Mouse (Mus musculus): ENCODE results near the gene Morc2a. TPM values are rescaled to one million over a fixed set of nuclear protein-coding genes. Genes with fewer than 3 reads are reported as not detected.

Morc2a gene
- polyA plus RNA-seq, 1 experiment: 28.2 TPM

DNA sequence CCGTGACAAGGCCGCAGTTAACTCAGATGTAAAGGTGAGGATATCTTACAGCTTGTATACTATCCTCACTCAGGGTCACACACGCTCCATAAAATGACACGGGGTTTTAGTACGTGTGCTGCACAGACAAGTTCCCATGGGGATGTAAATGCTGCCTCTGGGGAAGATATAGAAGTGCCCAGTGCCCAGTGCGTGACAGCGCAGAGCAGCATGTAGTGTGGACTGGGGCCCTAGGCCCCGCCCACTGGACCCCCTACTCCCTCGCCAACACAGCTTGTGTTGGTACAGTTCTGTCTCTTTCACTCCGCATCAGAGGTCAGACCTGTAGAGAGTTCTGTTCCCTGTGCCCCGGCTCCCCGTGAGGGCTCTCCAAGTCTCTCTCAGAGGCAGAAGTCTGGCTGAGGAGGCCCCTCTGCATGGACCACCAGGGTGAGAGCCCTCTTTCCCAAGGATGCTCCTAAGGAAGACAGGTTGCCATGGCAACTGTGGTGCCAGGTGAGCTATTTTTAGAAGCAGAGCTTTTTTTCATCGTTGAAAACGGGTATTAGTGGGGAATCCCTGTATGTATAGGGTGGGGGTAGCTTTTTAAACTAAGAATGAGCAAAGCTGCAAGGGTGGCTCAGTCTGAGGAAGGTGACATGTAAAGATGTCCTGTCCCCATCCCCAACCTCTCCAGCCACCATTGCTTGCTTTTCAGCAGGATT is 85.1 kb downstream of the Morc2a start:
- TF ChIP-seq CEBPB (IDR thresholded peaks at IDR 0.05; ENCODE audit: insufficient read depth, poor library complexity, severe bottlenecking) (no peak), TCF12 (IDR thresholded peaks at IDR 0.05; ENCODE audit: insufficient read depth, poor library complexity, severe bottlenecking) (no peak), MYOG (IDR thresholded peaks at IDR 0.05; ENCODE audit: control insufficient read depth in 1 of 3, insufficient read depth in 1 of 3, insufficient read length in 2 of 3, low read depth in 2 of 3) (no peak), REST (IDR thresholded peaks at IDR 0.05; ENCODE audit: insufficient read depth, insufficient read length) (no peak), SRF (IDR thresholded peaks at IDR 0.05; ENCODE audit: control insufficient read depth, insufficient read length, low read depth) (no peak), POLR2AphosphoS2 (IDR thresholded peaks at IDR 0.05; ENCODE audit: insufficient read length, low read depth) (no peak), USF1 (IDR thresholded peaks at IDR 0.05; ENCODE audit: low read depth) (no peak), MYOD1 (IDR thresholded peaks at IDR 0.05; ENCODE audit: control insufficient read depth in 1 of 3, insufficient read length in 2 of 3, low read depth in 2 of 3) (no peak), TCF3 (IDR thresholded peaks at IDR 0.05; ENCODE audit: insufficient read length, low read depth) (no peak), POLR2A (IDR thresholded peaks at IDR 0.05; ENCODE audit: insufficient read length, low read depth) (no peak), E2F4 (IDR thresholded peaks at IDR 0.05; ENCODE audit: insufficient read depth) (no peak), MAX (IDR thresholded peaks at IDR 0.05; ENCODE audit: low read depth) (no peak)
- Histone ChIP-seq H3K4me3 (no peak overlapping the region), H3K79me2 (ENCODE audit: control insufficient read depth, insufficient read depth) (no peaks in the 10 kb centered on the region), H3K4me2 (ENCODE audit: low read depth) (no peak overlapping the region), H3ac (ENCODE audit: control insufficient read depth, insufficient read length) (no peak overlapping the region), H3K36me3 (ENCODE audit: control insufficient read depth, insufficient read depth) (no peaks in the 10 kb centered on the region), H3K27me3 (ENCODE audit: control insufficient read depth, insufficient read depth, insufficient read length) (no peaks in the 10 kb centered on the region)

DNA sequence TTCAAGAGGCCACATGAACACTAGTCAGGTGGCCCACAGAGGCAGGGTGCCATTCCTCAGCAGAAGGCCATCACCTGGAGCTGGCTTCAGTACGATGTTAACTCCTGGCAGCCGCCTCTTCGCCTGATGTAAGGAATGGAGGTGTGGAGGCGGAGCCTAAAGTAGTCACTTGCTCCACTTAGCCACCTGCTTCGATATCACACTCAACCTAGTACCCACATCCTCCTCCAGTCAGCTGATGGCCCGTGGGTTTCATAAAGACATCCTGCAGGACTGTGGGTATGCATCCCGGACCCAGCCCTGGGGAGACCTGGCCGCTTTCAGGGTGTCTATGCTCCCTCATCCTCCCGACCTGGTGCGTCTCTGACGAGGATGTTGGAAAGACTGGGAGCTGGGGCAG is 86.7 kb downstream of the Morc2a start:
- no peak overlapping the region for H3K4me2 ChIP-seq (ENCODE audit: low read depth)
- no peak overlapping the region for H3ac ChIP-seq (ENCODE audit: control insufficient read depth, insufficient read length)
- H3K36me3 ChIP-seq (ENCODE audit: control insufficient read depth, insufficient read depth): no peaks in the 10 kb centered on the region
- H3K27me3 ChIP-seq (ENCODE audit: control insufficient read depth, insufficient read depth, insufficient read length): no peaks in the 10 kb centered on the region
- no peak overlapping the region for H3K4me3 ChIP-seq
- H3K79me2 ChIP-seq (ENCODE audit: control insufficient read depth, insufficient read depth): no peaks in the 10 kb centered on the region
- TF ChIP-seq MYOG (IDR thresholded peaks at IDR 0.05; ENCODE audit: control insufficient read depth in 1 of 3, insufficient read depth in 1 of 3, insufficient read length in 2 of 3, low read depth in 2 of 3) (no peak), TCF3 (IDR thresholded peaks at IDR 0.05; ENCODE audit: insufficient read length, low read depth) (no peak), SRF (IDR thresholded peaks at IDR 0.05; ENCODE audit: control insufficient read depth, insufficient read length, low read depth) (no peak), MYOD1 (IDR thresholded peaks at IDR 0.05; ENCODE audit: control insufficient read depth in 1 of 3, insufficient read length in 2 of 3, low read depth in 2 of 3) (no peak), TCF12 (IDR thresholded peaks at IDR 0.05; ENCODE audit: insufficient read depth, poor library complexity, severe bottlenecking) (no peak), POLR2AphosphoS2 (IDR thresholded peaks at IDR 0.05; ENCODE audit: insufficient read length, low read depth) (no peak)

DNA sequence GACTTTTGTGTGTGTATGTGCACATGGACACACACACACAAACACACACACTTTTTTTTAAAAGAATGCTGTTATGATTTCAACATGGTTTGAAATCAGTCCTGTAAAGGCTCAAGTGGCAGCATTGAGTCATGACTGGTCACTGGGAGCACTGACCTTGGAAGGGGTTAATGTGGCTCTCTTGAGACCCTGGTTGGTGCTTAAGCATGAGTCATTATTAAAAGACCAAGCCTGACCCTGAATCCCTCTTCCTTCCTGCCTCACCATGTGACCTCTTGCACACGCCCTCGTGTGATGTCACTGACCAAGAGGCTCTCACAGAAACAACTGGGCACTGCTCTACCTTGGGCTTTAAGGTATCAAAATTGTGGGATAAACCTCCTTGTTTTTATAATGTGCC is 89.8 kb downstream of the Morc2a start:
- Histone ChIP-seq H3ac (ENCODE audit: control insufficient read depth, insufficient read length) (no peak overlapping the region), H3K4me3 (no peak overlapping the region), H3K79me2 (ENCODE audit: control insufficient read depth, insufficient read depth) (no peaks in the 10 kb centered on the region), H3K4me2 (ENCODE audit: low read depth) (no peak overlapping the region), H3K36me3 (ENCODE audit: control insufficient read depth, insufficient read depth) (no peaks in the 10 kb centered on the region), H3K27me3 (ENCODE audit: control insufficient read depth, insufficient read depth, insufficient read length) (peaks cover 2% of the 10 kb centered on the region)
- TF ChIP-seq MAX (IDR thresholded peaks at IDR 0.05; ENCODE audit: low read depth): no peak
- TF ChIP-seq USF1 (IDR thresholded peaks at IDR 0.05; ENCODE audit: low read depth): peak; percentile 80
- TF ChIP-seq TCF3 (IDR thresholded peaks at IDR 0.05; ENCODE audit: insufficient read length, low read depth): no peak

Other genes with a start within 250 kb of the Morc2a start
- gene Limk2, start 240.0 kb upstream of the Morc2a start, polyA plus RNA-seq (2012; fragmentation: generic; extraction: Trizol): 37.8 TPM
- 47.2 TPM for gene Rnf185, start 196.8 kb upstream of the Morc2a start, polyA plus RNA-seq (2012; fragmentation: generic; extraction: Trizol)
- 0.62 TPM for gene Pla2g3, start 160.9 kb upstream of the Morc2a start, polyA plus RNA-seq (2012; fragmentation: generic; extraction: Trizol)
- gene Inpp5j, start 144.4 kb upstream of the Morc2a start, polyA plus RNA-seq (2012; fragmentation: generic; extraction: Trizol): 5.8 TPM
- 270 TPM for gene Selenom, start 134.5 kb upstream of the Morc2a start, polyA plus RNA-seq (2012; fragmentation: generic; extraction: Trizol)
- 141 TPM for gene Smtn, start 108.6 kb upstream of the Morc2a start, polyA plus RNA-seq (2012; fragmentation: generic; extraction: Trizol)
- gene Osbp2, start 214.7 kb downstream of the Morc2a start, polyA plus RNA-seq (2012; fragmentation: generic; extraction: Trizol): 1.3 TPM
- 1.3 TPM for gene 4921536K21Rik, start 245.9 kb downstream of the Morc2a start, polyA plus RNA-seq (2012; fragmentation: generic; extraction: Trizol)
- 26.5 TPM for gene Dusp18, start 246.0 kb downstream of the Morc2a start, polyA plus RNA-seq (2012; fragmentation: generic; extraction: Trizol)

Measured in myocyte (in vitro differentiated cells).